Mouse (Mus musculus): Measurements from ENCODE around the gene Gm20503. TPM values are rescaled to one million over a fixed set of nuclear protein-coding genes. Genes with fewer than 3 reads are reported as not detected.

Gm20503 gene
- total RNA-seq, 2 experiments from 2014 or later = 2.7 TPM

- no peak for DNase-seq
- intact Hi-C loops (cut with DNase I) = loop anchor here (2.0 to 10.0 kb wide), 4 partner anchors 31 to 1049 kb away; partner anchors contain the start of genes Ecpas, Gng10 and Txn1
Observed at GRCm38 (mm10) chr4:59003806-59004200, 793 bp downstream of the Gm20503 start.

- intact Hi-C loops (cut with DNase I) = loop anchor here (10.0 kb wide), 2 partner anchors 189 to 1051 kb away; partner anchors contain the start of gene Txn1
- DNase-seq = no peak
Observed at GRCm38 (mm10) chr4:59006211-59006610, 3.2 kb downstream of the Gm20503 start.

- DNase-seq = no peak
- intact Hi-C loops (cut with DNase I) = loop anchor here (10.0 kb wide), 2 partner anchors 188 to 1052 kb away; partner anchors contain the start of gene Txn1
Observed at GRCm38 (mm10) chr4:59007016-59007415, 4.0 kb downstream of the Gm20503 start.

- intact Hi-C loops (cut with DNase I) = loop anchor here (10.0 kb wide), 2 partner anchors 187 to 1053 kb away; partner anchors contain the start of gene Txn1
- DNase-seq = no peak
Observed at GRCm38 (mm10) chr4:59007974-59008373, 5.0 kb downstream of the Gm20503 start.

GRCm38 (mm10) chr4:59009186-59009585 lies 6.2 kb downstream of the Gm20503 start:
- intact Hi-C loops (cut with DNase I) = loop anchor here (10.0 kb wide), 2 partner anchors 186 to 1054 kb away; partner anchors contain the start of gene Txn1
- DNase-seq = no peak

GRCm38 (mm10) chr4:59009696-59010095 lies 6.7 kb downstream of the Gm20503 start:
- intact Hi-C loops (cut with DNase I) = loop anchor here (10.0 kb wide), 2 partner anchors 185 to 1055 kb away; partner anchors contain the start of gene Txn1
- no peak for DNase-seq

GRCm38 (mm10) chr4:59011446-59011845 lies 8.4 kb downstream of the Gm20503 start:
- intact Hi-C loops (cut with DNase I) = no loop called here
- no peak for DNase-seq

GRCm38 (mm10) chr4:59015181-59015580 lies 12.2 kb downstream of the Gm20503 start:
- no peak for DNase-seq
- intact Hi-C loops (cut with DNase I) = no loop called here

- no peak for DNase-seq
- intact Hi-C loops (cut with DNase I) = no loop called here
Observed at GRCm38 (mm10) chr4:59016922-59017321, 13.9 kb downstream of the Gm20503 start.

- DNase-seq = no peak
- intact Hi-C loops (cut with DNase I) = loop anchor here (2.0 kb wide), 1 partner anchor 32 kb away; the partner anchor contains the start of gene Gm20503
Observed at GRCm38 (mm10) chr4:59034325-59034917, 31.4 kb downstream of the Gm20503 start.

- peak; percentile 68 to 79 for DNase-seq
- intact Hi-C loops (cut with DNase I) = loop anchor here (2.0 kb wide), 1 partner anchor 32 kb away; the partner anchor contains the start of gene Gm20503
Observed at GRCm38 (mm10) chr4:59034918-59035785, 32.1 kb downstream of the Gm20503 start, which contains the start of gene Gng10. Gene Gng10, plus strand, starts transcription at chr4:59035088.

- intact Hi-C loops (cut with DNase I) = loop anchor here (1.0 to 2.0 kb wide), 2 partner anchors 33 to 51 kb away; partner anchors contain the start of gene Gm20503
- DNase-seq = no peak
Observed at GRCm38 (mm10) chr4:59035786-59036350, 32.9 kb downstream of the Gm20503 start.

- intact Hi-C loops (cut with DNase I) = loop anchor here (1.0 kb wide), 1 partner anchor 51 kb away; no protein-coding TSS in a partner anchor
- DNase-seq = peak; percentile 78 to 81
Observed at GRCm38 (mm10) chr4:59036490-59037127, 33.6 kb downstream of the Gm20503 start.

- intact Hi-C loops (cut with DNase I) = no loop called here
- no peak for DNase-seq
Observed at GRCm38 (mm10) chr4:59037525-59037924, 34.5 kb downstream of the Gm20503 start.

- intact Hi-C loops (cut with DNase I) = no loop called here
- DNase-seq = no peak
Observed at GRCm38 (mm10) chr4:59040397-59041287, 37.6 kb downstream of the Gm20503 start.

- intact Hi-C loops (cut with DNase I) = no loop called here
- no peak for DNase-seq
Observed at GRCm38 (mm10) chr4:59043074-59043473, 40.1 kb downstream of the Gm20503 start.

- intact Hi-C loops (cut with DNase I) = no loop called here
- no peak for DNase-seq
Observed at GRCm38 (mm10) chr4:59043891-59044290, 40.9 kb downstream of the Gm20503 start.

- DNase-seq = no peak
- intact Hi-C loops (cut with DNase I) = no loop called here
Observed at GRCm38 (mm10) chr4:59047222-59047621, 44.2 kb downstream of the Gm20503 start.

- DNase-seq = no peak
Observed at GRCm38 (mm10) chr4:59051081-59051480, 48.1 kb downstream of the Gm20503 start.

More at GRCm38 (mm10) chr4:59051081-59051480, 48.1 kb downstream of the Gm20503 start:
- intact Hi-C loops (cut with DNase I) = no loop called here
